Mouse (Mus musculus) frontal cortex, postnatal 10 days (tissue): Measurements from ENCODE around the gene Trim66.
A peak's percentile ranks its signal among the peaks of the same experiment; 100 is the strongest.

Experiments used
- DNase-seq, 2 experiments: peaks; one replicate each; pipeline ENCODE4 v3.0.0; 2022; ENCODE audit warnings: low spot score in 2 of 2, mixed read lengths in 1 of 2

Trim66 gene

DNA sequence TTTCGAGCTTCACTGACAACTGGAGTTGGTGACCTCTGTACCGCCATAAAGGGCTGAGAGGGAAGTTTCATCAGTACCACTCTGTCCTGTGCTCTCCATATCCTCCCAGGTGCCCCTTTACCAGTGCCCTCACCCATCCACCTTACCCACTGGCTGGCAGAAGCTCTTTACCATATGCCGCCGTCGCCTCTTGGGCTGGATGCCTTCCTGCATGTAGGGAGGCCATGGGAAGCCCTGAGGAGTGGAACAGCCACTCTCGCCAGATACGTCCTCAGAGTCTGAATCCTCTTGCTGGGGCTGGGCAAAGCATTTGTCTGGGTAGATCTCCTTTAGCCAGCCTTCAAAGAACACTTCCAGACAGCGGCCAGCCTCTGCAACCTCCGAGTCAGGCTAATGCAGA lies 53.1 kb downstream of the Trim66 start:
- no peak for DNase-seq

DNA sequence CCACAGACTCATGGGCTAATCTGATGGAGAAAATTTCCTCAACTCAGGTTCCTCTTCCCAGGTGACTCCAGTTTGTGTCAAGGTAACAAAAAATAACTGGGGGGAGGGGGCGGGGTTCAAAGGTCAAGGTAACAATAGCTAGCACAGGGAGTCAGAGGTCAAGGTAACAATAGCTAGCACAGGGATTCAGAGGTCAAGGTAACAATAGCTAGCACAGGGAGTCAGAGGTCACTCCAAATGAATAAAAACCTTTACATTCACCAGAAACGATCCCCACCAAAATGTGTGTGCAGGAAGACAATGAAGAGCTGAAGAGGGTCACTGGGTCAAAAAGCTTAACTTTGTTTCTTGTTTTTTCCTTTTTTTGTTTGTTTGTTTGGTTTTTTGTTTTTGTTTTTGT lies 59.9 kb downstream of the Trim66 start:
- DNase-seq, result no peak

DNA sequence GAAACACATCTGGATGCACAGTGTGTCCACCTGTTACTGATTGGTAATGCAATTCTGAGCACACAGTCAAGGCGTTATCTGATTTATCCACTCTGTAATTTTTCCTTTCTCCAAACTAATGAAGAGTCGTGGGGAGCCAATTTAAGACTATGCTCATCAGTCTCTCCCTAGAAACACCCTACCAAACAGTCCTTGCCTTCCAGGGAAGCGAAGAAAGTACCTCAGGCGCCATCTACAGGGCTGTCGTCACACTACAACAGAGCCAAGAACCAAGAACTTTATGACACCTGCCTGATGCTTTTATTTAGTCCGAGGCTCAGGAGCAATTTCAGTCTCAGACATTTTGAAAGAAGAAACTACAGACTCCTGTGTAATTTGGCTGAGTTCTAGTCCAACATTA lies 62.9 kb downstream of the Trim66 start:
- peak in 1 of 2 experiments; percentile 47 for DNase-seq

DNA sequence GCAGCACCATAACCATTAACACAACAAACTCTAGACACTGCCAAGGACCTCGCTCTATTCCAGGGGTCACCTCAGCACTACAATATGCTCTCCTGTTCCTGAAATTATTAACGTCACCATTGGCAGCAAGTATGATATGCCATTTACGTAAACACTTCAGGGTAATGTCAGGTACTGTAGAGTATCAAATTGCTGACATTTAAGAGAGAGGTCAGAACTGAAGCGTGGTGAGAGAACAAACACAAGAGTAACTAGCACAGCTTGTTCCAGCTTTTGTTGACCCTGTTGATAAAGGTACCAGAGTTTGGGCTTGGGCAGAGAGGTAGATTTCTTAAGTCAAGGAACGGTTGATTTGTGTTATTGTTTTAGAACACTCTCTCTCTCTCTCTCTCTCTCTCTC lies 65.2 kb downstream of the Trim66 start:
- no peak for DNase-seq

DNA sequence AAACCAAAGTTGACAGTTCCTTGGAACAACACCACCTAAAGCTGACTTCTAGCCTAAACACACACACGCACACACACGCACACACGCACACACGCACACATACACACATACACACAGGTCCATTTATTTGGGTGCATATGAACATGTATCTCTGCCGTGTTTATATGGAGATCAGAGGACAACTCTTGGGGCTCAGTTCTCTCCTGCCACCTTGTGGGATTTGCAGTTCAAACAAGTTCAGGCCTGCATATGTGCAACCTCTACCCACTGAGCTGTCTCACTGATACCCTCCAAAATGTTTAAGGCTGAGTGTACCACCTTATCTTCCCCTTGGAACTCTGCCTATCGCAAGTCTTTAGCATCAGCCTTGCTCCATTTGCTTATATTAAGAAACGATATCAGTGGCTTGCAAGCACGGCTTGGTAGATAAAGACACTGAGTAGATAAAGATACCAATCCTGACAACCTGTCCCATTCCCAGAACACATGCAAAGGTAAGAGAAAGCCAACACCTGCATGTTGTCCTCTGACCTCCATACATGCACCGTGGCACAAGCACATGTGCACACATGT lies 67.2 kb downstream of the Trim66 start:
- DNase-seq, result no peak

DNA sequence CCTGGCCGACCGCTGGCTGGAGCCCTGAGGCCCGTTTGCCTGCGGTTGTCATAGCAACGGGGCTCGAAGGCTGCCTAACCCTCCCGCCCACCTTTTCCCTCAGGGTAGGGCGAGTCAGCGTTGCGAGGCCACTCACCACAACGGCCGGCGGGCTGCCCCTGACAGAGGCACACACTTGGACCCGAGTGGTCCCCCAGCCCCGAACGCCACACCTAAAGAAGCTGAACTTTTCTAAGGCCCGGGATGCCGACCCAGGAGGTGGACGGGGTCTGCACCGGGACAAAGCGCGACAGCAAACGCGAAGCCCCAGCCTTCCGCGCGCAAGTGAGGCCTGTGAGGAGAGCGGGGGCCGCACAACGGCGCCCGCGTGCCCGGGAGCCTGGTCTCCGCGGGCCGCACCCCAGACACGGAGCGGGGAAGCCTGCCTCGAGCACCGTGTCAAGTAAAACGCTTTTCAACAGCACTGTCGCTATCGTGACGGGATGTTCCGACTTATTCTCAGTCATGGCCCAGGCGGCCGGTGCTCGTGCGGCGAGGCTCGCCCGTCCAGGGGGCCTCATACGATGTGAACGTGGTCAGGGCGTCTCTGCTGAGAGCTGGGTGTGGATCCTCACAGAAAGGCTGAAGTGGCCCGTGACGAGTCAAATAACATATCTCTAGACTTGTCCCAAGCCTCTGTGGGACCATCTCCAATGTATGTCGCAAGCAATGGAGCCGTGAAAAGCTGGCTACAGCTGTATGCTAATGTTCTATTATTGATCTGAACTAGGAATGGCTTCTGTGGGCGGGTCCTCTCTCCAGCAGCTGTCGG lies 68.9 kb downstream of the Trim66 start, which contains the start of gene Stk33:
Gene Stk33 (minus strand): TSS at position 301 of the 811 bp plus-strand sequence.
- peak; percentile 29 to 39 for DNase-seq

DNA sequence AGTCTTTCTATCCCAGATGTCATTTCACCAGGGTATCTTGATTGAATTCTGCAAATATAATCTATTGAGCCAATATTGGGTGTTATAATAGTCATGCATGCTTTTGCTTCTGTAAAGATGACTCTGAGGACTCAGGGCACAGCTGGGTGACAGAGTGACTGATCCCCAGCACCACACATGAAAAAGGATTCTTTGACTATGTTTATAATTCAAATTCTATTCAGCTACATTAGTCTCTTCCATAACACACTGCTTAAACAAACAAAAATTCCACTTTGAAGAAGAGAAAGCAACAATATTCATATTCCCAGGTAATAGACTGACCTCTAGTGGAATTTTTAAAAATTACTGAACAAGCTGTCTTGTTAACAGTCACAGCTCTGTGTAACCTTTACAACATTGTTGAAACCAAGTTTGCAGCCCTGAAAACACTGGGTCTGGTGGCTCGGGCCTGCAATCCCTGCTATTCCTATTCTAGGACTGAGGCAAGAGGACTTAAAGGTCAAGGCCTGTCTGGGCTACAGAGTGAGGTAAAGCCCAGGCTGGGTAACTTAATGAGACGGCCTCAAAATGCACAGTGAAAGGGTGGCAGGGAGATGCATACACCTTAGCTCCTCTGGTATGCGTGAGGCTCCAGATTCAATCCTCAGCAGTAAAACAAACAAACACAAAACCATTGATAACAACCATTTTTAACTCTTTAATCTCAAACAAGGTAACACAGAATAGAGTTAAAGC lies 83.3 kb downstream of the Trim66 start:
- no peak for DNase-seq

DNA sequence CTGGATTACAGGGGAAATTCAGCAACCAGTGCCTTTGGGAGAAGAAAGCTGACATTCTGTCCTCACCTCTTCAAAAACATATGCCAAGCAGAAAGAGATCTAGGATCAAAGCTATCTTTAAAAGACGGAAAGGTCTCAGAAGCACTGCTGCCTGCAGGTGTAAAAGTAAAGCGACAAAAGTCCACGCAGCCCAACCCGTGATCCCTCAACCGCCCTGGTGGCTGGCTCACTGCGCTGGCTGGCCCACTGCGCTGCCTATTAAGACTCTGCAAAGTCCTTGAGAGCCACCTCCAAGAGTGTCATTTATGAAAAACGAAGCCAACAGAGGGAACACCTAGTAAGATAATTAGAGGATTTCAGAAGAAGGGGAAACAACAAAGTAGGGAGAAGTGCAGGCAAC lies 85.1 kb downstream of the Trim66 start:
- no peak for DNase-seq

DNA sequence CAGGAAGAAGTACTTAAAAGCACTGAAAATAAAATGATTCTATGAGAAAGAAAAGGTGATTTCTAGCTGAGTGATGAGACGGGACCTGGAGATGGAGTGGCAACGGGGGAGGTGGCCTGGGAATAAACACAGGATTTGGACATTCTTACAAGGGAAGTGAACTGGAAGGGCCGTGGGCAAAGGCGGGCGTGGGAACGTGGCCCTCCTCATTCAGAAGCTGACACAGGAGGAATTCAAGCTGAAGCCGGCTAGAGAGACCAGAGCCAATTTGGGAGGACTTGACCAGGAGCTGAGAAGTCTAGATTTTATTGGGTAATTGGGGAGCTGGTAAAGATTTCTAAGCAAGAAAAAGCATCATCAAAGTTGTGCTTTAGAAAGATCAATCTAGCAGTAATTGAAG lies 102.4 kb downstream of the Trim66 start:
- DNase-seq, result no peak

DNA sequence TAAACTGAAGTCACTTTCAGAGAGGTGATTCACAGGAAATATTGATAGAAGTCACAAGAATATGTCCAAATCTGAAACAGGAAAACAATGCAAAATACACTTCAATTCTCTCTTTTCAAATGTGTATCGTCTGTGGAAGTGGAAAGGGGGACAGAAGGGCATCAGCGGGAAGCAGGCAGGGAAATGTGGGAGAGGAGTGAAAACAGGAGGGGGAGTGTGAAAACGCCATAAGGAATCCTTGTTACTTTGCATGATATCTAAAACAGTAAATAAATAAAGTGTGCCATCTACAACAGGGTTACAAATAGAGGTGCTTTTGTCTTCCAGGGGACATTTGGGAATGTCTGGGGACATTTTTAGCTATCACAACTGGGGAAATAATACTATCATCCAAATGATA lies 108.6 kb downstream of the Trim66 start:
- DNase-seq, result no peak
